Mouse (Mus musculus) embryonic fibroblast, embryonic 13.5 days (primary cell): Measurements from ENCODE around the gene Cep295nl.

ENCODE experiments used
- CTCF ChIP-seq: IDR thresholded peaks from 2 replicates; pipeline ENCODE4 v1.5.1; 2011; ENCODE audit warnings: mild to moderate bottlenecking, control low read depth, low read length, moderate library complexity, borderline replicate concordance; ENCODE audit not compliant: insufficient read depth
- POLR2A ChIP-seq: IDR thresholded peaks from 2 replicates; pipeline ENCODE4 v1.6.1; 2011; ENCODE audit warnings: low read depth, mild to moderate bottlenecking, control low read depth, low read length, moderate library complexity

DNA sequence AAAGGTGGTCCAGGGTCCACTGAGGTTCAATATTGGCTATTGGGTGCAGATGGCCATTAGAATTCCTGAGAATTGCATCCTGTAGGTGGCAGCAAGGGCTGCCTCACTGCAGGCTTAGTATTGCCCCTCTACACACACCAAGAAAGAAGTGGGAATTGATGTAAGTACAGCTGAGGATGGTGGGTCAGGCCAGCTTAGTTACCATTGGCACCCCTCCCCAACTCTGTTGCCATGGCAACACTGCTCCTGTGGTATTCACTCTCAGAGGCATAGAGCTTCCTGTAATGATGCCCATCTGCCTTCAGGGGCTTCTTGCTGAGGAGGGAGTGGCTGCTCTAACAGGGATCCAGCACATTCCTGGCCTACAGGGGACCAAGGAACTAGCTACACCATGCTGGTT lies 32.7 kb upstream of the Cep295nl start:
- no peak for TF ChIP-seq CTCF
- no peak for TF ChIP-seq POLR2A
